Mouse (Mus musculus) lung, adult 2 months (tissue): ENCODE measurements around the gene Macf1. TPM values are rescaled to one million over a fixed set of nuclear protein-coding genes. Genes with fewer than 3 reads are reported as not detected.
A peak's percentile ranks its signal among the peaks of the same experiment; 100 is the strongest.

Experiments
- DNase-seq: peaks from one replicate; pipeline ENCODE4 v3.0.0; 2022
- H3K4me1 ChIP-seq: fragments of 200-500 bp; 2 replicates; pipeline ENCODE4 v1.6.1; 2011; ENCODE audit warnings: low read length; ENCODE audit not compliant: control insufficient read depth, insufficient read depth
- H3K4me3 ChIP-seq: fragments of 200-500 bp; replicated peaks from 2 replicates; pipeline ENCODE3; 2011; ENCODE audit warnings: low read depth, mild to moderate bottlenecking, control low read depth, low read length; ENCODE audit errors: extremely low read depth
- CTCF ChIP-seq: fragments of 200-500 bp; IDR thresholded peaks from 2 replicates; pipeline ENCODE4 v1.5.1; 2011; ENCODE audit warnings: mild to moderate bottlenecking, low read length, control low read depth; ENCODE audit not compliant: insufficient read depth
- POLR2A ChIP-seq: fragments of 200-500 bp; IDR thresholded peaks from 2 replicates; pipeline ENCODE4 v1.6.1; 2011; ENCODE audit warnings: low read depth, mild to moderate bottlenecking, control low read depth, low read length, borderline replicate concordance; ENCODE audit errors: extremely low read depth
- WGBS: fragments of 180-500 bp; shearing (Covaris S2); methylation state at CpG from one replicate; pipeline ENCODE4 v1.1.7; 2018; 5-methylcytosine and 5-hydroxymethylcytosine counted together
- polyA plus RNA-seq: library from polyadenylated mRNA; depleted of rRNA; stranded (reverse); fragments of >200 nt; gene quantifications from 2 replicates; pipeline ENCODE4 v1.2.3, GENCODE M21; 2012

Macf1 gene
- polyA plus RNA-seq, 1 experiment: 249 TPM

GRCm38 (mm10) chr4:123381598-123381997 lies 302.6 kb downstream of the Macf1 start:
- no peak for DNase-seq
- Histone ChIP-seq H3K4me1 (no peaks in the 10 kb centered on the region), H3K4me3 (no peak overlapping the region)
- TF ChIP-seq CTCF (no peak), POLR2A (no peak)
- 86% methylated on average over 11 of the region's 11 CpGs for WGBS

DNA sequence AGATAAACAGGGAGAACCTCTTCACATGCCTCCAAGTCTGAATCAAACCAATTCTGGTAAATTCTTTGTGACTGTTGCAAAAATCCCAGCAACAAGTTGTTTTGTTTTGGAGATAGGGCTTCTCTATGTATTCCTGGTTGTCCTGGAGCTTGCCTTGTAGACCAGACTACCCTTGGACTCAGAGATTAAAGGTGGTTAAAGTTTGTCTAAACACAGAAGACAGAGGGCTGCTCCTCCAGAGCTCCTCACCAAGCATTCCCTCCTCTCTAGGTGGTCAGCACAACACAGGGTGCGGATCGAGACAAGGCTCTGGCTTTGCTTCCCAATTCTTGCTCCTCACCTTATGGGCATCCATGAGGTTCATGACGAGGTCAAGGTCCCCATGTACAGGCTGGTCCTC lies 308.1 kb downstream of the Macf1 start:
- 93% methylated on average over 3 of the region's 3 CpGs for WGBS
- H3K4me3 ChIP-seq: no peak overlapping the region
- no peak for DNase-seq

GRCm38 (mm10) chr4:123374316-123375008 lies 309.7 kb downstream of the Macf1 start:
- 86% methylated on average over 12 of the region's 12 CpGs for WGBS
- H3K4me1 ChIP-seq: no peaks in the 10 kb centered on the region
- H3K4me3 ChIP-seq: no peak overlapping the region
- TF ChIP-seq POLR2A (no peak), CTCF (no peak)
- DNase-seq: no peak

More for the DNA sequence above, 308.1 kb downstream of the Macf1 start:
- no peaks in the 10 kb centered on the region for H3K4me1 ChIP-seq
- no peak for TF ChIP-seq CTCF
- no peak for TF ChIP-seq POLR2A

GRCm38 (mm10) chr4:123363555-123363954 lies 320.6 kb downstream of the Macf1 start:
- no peak for DNase-seq
- Histone ChIP-seq H3K4me1 (no peaks in the 10 kb centered on the region), H3K4me3 (no peak overlapping the region)
- TF ChIP-seq POLR2A: no peak
- TF ChIP-seq CTCF: no peak
- 96% methylated on average over 4 of the region's 4 CpGs for WGBS

DNA sequence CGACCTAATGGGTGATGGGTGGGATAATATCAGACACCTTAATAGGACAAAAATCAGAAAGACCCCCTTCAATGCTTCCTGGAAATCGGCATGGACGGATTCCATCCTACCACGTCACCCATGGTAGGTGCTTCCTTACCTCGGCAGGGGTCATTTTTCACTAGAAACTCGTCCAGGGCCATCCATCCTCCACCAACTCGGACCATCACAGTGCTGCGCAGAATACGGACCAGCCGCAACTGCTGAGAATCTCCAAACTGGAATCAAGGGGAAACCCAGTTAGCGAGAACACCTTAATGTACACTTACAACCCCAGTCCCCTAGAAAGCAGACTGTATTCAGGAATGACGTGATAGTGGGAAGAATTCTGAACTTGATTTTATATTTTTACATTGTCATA lies 323.4 kb downstream of the Macf1 start:
- TF ChIP-seq CTCF (no peak), POLR2A (no peak)
- no peak overlapping the region for H3K4me3 ChIP-seq
- WGBS: 92% methylated on average over 12 of the region's 12 CpGs
- no peak for DNase-seq
- H3K4me1 ChIP-seq: no peaks in the 10 kb centered on the region

DNA sequence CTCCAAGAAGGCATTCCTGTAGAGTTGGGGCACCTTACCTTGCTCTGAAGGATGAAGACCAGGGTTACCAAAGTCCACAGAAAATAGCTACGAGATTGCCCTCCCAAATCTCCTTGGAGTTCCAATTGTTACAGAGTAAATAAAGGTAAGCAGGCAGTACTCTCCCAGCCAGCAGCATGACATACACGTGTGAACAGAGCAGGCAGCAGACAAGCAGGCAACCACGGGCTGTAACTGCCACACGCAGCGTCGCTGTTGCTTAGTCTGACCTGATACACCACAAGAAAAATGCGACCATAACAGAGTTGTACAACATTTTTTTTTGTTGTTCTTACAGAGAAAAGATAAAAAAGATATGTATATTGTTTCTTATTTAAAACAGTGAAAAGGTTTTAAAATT lies 325.5 kb downstream of the Macf1 start:
- WGBS: 88% methylated on average over 7 of the region's 7 CpGs
- no peak overlapping the region for H3K4me3 ChIP-seq
- no peaks in the 10 kb centered on the region for H3K4me1 ChIP-seq
- no peak for DNase-seq
- TF ChIP-seq CTCF (no peak), POLR2A (no peak)

DNA sequence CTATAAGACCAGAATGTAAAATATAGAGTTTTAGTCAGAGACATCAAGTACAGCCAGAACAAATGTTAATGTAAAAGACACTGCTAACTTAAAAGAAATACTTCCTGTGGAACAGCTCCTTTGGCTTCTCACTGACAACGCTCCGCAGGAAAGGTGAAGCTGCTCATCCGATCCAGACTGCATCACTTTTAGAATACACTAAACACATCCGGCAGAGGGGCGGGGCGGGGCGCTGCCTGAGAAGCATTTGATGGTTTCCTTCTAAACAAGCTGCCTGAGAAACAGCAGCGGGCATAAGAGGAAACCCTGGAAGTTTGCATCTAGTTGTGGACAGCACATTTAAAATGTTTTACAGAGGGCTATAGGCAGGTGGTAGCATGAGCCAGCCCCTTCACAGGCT lies 328.2 kb downstream of the Macf1 start:
- no peak for DNase-seq
- WGBS: 76% methylated on average over 8 of the region's 8 CpGs
- Histone ChIP-seq H3K4me3 (no peak overlapping the region), H3K4me1 (no peaks in the 10 kb centered on the region)
- TF ChIP-seq CTCF (no peak), POLR2A (no peak)

- 74% methylated on average over 10 of the region's 10 CpGs for WGBS
- Histone ChIP-seq H3K4me1 (no peaks in the 10 kb centered on the region), H3K4me3 (no peak overlapping the region)
- no peak for DNase-seq
- TF ChIP-seq POLR2A: no peak
- no peak for TF ChIP-seq CTCF
Observed at GRCm38 (mm10) chr4:123353271-123353877, 330.8 kb downstream of the Macf1 start.

DNA sequence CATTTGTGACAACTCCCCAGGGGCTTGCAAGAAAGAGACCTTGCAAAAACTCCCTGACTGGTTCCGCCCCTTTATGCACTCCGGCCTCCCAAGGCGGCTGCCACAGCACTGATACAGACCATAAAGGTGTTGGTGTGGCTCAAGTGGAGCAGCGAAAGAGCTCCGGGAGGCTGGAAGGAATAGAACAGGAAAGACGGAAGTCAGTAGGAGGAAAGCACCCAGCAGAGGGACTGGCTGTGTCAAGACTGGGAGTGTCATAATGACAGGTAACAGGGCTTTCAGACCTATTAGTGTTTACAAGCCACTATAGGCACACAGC lies 340.7 kb downstream of the Macf1 start:
- peaks cover 2% of the 10 kb centered on the region; the same call in 1 of the 2 replicates for H3K4me1 ChIP-seq
- WGBS: 4% methylated on average over 6 of the region's 6 CpGs
- no peak for DNase-seq
- TF ChIP-seq CTCF (no peak), POLR2A (no peak)
- H3K4me3 ChIP-seq: peak overlapping the region; percentile 74

DNA sequence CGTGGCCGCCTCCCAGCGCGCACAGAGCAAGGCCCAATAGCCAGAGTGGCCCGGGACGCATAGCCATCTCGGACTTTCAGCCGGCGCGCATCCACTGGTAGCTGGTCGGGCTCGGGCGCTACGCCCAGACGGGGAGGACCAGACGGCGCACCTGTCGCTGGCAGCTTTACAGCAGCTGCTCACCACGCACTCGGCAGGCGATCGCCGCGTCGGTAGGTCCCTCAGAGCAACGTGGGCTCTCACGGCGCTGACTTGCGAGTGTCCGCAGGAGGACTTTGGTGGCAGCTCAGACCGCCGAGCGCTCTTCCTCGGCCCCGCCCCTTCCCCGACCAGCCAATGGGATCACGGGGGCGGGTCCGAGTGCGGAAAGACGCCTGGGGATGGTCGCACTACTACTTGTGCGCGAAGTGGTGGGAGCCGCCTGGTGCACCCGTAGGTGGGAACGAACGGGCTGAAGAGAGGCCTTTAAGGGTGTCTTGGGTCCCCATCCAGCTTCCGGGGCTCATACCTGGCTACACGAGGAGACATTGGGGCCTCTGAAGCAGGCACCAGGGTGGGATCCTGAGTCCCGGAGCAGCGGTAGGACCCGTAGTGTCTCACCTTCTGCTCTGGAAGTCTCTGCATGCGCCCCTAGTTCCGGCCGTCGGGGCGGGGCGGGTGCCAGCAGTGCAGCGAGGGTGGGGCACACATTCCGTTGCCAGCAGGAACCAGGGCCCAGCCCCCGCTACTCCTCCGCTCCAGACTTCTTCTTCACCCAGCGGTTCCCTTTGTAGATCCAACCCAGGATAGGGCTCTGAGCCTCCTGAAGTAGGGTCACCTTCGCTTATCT lies 341.3 kb downstream of the Macf1 start, which contains the start of gene Bmp8a:
Gene Bmp8a (minus strand): TSS at position 611 of the 829 bp plus-strand sequence.
- TF ChIP-seq POLR2A: no peak
- TF ChIP-seq CTCF: no peak
- under 1% methylated on average over 65 of the region's 65 CpGs for WGBS
- H3K4me3 ChIP-seq: peak within 1 kb of the TSS; percentile 74
- DNase-seq: peak; percentile 70
- H3K4me1 ChIP-seq: peaks cover 2% of the 10 kb centered on the region; the same call in 1 of the 2 replicates
